Mouse (Mus musculus): ENCODE data around the gene Serpinb8. TPM values are rescaled to one million over a fixed set of nuclear protein-coding genes. Genes with fewer than 3 reads are reported as not detected.

The Serpinb8 gene
- polyA plus RNA-seq (2014; fragmentation: Nextera tagmentation; extraction: Ambion mirVana): 0.41 and 0.67 TPM in 2 replicates

- H3K27ac ChIP-seq: no peak within 1 kb of the TSS
- no peaks in the 10 kb centered on the region for H3K9me3 ChIP-seq (ENCODE audit: control insufficient read depth, low read length)
- WGBS: 70% methylated on average over 10 of the region's 10 CpGs
- no peak for DNase-seq (ENCODE audit: low spot score)
- H3K4me1 ChIP-seq (replicated peaks; ENCODE audit: control insufficient read depth, insufficient read depth, low read length): no peaks in the 10 kb centered on the region
- no peak within 1 kb of the TSS for H3K9ac ChIP-seq
- no peak for ATAC-seq (ENCODE audit: low FRiP score)
- H3K27me3 ChIP-seq (ENCODE audit: control insufficient read depth, insufficient read depth, low read length): no peaks in the 10 kb centered on the region
- no peak within 1 kb of the TSS; the same call in 1 of the 2 replicates for H3K4me2 ChIP-seq (replicated peaks)
- H3K4me3 ChIP-seq (replicated peaks; ENCODE audit: low read length): no peak within 1 kb of the TSS
- H3K36me3 ChIP-seq (replicated peaks; ENCODE audit: control insufficient read depth, insufficient read depth): no peaks in the 10 kb centered on the region
Measured at GRCm38 (mm10) chr1:107589691-107590470, at the start of gene Serpinb8. Gene Serpinb8, plus strand, starts transcription at chr1:107590006.

- Histone ChIP-seq H3K4me3 (replicated peaks; ENCODE audit: low read length) (no peak overlapping the region), H3K9ac (no peak overlapping the region), H3K4me1 (replicated peaks; ENCODE audit: control insufficient read depth, insufficient read depth, low read length) (no peaks in the 10 kb centered on the region), H3K36me3 (replicated peaks; ENCODE audit: control insufficient read depth, insufficient read depth) (no peaks in the 10 kb centered on the region), H3K9me3 (ENCODE audit: control insufficient read depth, low read length) (no peaks in the 10 kb centered on the region), H3K27me3 (ENCODE audit: control insufficient read depth, insufficient read depth, low read length) (no peaks in the 10 kb centered on the region), H3K27ac (no peak overlapping the region), H3K4me2 (replicated peaks) (no peak overlapping the region)
- ATAC-seq (ENCODE audit: low FRiP score) (no peak), DNase-seq (ENCODE audit: low spot score) (no peak)
- WGBS: 96% methylated on average over 3 of the region's 3 CpGs
Measured at GRCm38 (mm10) chr1:107559494-107559893, 30.3 kb upstream of the Serpinb8 start.

GRCm38 (mm10) chr1:107562110-107562509 is 27.7 kb upstream of the Serpinb8 start:
- no peak overlapping the region for H3K4me2 ChIP-seq (replicated peaks)
- ATAC-seq (ENCODE audit: low FRiP score) (no peak), DNase-seq (ENCODE audit: low spot score) (peak; percentile 27)
- no peaks in the 10 kb centered on the region for H3K27me3 ChIP-seq (ENCODE audit: control insufficient read depth, insufficient read depth, low read length)
- H3K36me3 ChIP-seq (replicated peaks; ENCODE audit: control insufficient read depth, insufficient read depth): no peaks in the 10 kb centered on the region
- no peaks in the 10 kb centered on the region for H3K4me1 ChIP-seq (replicated peaks; ENCODE audit: control insufficient read depth, insufficient read depth, low read length)
- H3K4me3 ChIP-seq (replicated peaks; ENCODE audit: low read length): no peak overlapping the region
- H3K9me3 ChIP-seq (ENCODE audit: control insufficient read depth, low read length): no peaks in the 10 kb centered on the region
- WGBS: 47% methylated on average over 1 of the region's 1 CpGs
- H3K9ac ChIP-seq: no peak overlapping the region
- no peak overlapping the region for H3K27ac ChIP-seq

- ATAC-seq (ENCODE audit: low FRiP score) (peak; percentile 31; the same call in 1 of the 2 replicates), DNase-seq (ENCODE audit: low spot score) (peak; percentile 63)
- Histone ChIP-seq H3K9ac (no peak overlapping the region), H3K4me3 (replicated peaks; ENCODE audit: low read length) (no peak overlapping the region), H3K27me3 (ENCODE audit: control insufficient read depth, insufficient read depth, low read length) (no peaks in the 10 kb centered on the region), H3K4me2 (replicated peaks) (no peak overlapping the region), H3K27ac (no peak overlapping the region), H3K36me3 (replicated peaks; ENCODE audit: control insufficient read depth, insufficient read depth) (no peaks in the 10 kb centered on the region), H3K9me3 (ENCODE audit: control insufficient read depth, low read length) (no peaks in the 10 kb centered on the region), H3K4me1 (replicated peaks; ENCODE audit: control insufficient read depth, insufficient read depth, low read length) (no peaks in the 10 kb centered on the region)
Measured at GRCm38 (mm10) chr1:107565644-107566043, 24.2 kb upstream of the Serpinb8 start.

GRCm38 (mm10) chr1:107576094-107576493 is 13.7 kb upstream of the Serpinb8 start:
- WGBS: 93% methylated on average over 2 of the region's 2 CpGs
- no peaks in the 10 kb centered on the region for H3K9me3 ChIP-seq (ENCODE audit: control insufficient read depth, low read length)
- H3K4me2 ChIP-seq (replicated peaks): no peak overlapping the region
- no peak overlapping the region for H3K9ac ChIP-seq
- no peak overlapping the region for H3K27ac ChIP-seq
- no peaks in the 10 kb centered on the region for H3K27me3 ChIP-seq (ENCODE audit: control insufficient read depth, insufficient read depth, low read length)
- H3K36me3 ChIP-seq (replicated peaks; ENCODE audit: control insufficient read depth, insufficient read depth): no peaks in the 10 kb centered on the region
- H3K4me3 ChIP-seq (replicated peaks; ENCODE audit: low read length): no peak overlapping the region
- H3K4me1 ChIP-seq (replicated peaks; ENCODE audit: control insufficient read depth, insufficient read depth, low read length): no peaks in the 10 kb centered on the region
- ATAC-seq (ENCODE audit: low FRiP score): no peak
- DNase-seq (ENCODE audit: low spot score): no peak

- ATAC-seq (ENCODE audit: low FRiP score): no peak
- Histone ChIP-seq H3K4me3 (replicated peaks; ENCODE audit: low read length) (no peak overlapping the region), H3K9ac (no peak overlapping the region), H3K27ac (no peak overlapping the region), H3K36me3 (replicated peaks; ENCODE audit: control insufficient read depth, insufficient read depth) (no peaks in the 10 kb centered on the region), H3K9me3 (ENCODE audit: control insufficient read depth, low read length) (no peaks in the 10 kb centered on the region), H3K4me2 (replicated peaks) (no peak overlapping the region), H3K4me1 (replicated peaks; ENCODE audit: control insufficient read depth, insufficient read depth, low read length) (no peaks in the 10 kb centered on the region), H3K27me3 (ENCODE audit: control insufficient read depth, insufficient read depth, low read length) (no peaks in the 10 kb centered on the region)
- 94% methylated on average over 1 of the region's 1 CpGs for WGBS
- DNase-seq (ENCODE audit: low spot score): no peak
Measured at GRCm38 (mm10) chr1:107577514-107577913, 12.3 kb upstream of the Serpinb8 start.

- Histone ChIP-seq H3K36me3 (replicated peaks; ENCODE audit: control insufficient read depth, insufficient read depth) (no peaks in the 10 kb centered on the region), H3K4me3 (replicated peaks; ENCODE audit: low read length) (no peak overlapping the region), H3K4me1 (replicated peaks; ENCODE audit: control insufficient read depth, insufficient read depth, low read length) (no peaks in the 10 kb centered on the region), H3K27ac (no peak overlapping the region), H3K27me3 (ENCODE audit: control insufficient read depth, insufficient read depth, low read length) (no peaks in the 10 kb centered on the region), H3K9me3 (ENCODE audit: control insufficient read depth, low read length) (no peaks in the 10 kb centered on the region), H3K9ac (no peak overlapping the region), H3K4me2 (replicated peaks) (no peak overlapping the region)
- WGBS: 97% methylated on average over 1 of the region's 1 CpGs
- no peak for DNase-seq (ENCODE audit: low spot score)
- no peak for ATAC-seq (ENCODE audit: low FRiP score)
Measured at GRCm38 (mm10) chr1:107581220-107581619, 8.6 kb upstream of the Serpinb8 start.

- no peak overlapping the region for H3K9ac ChIP-seq
- DNase-seq (ENCODE audit: low spot score): no peak
- H3K4me1 ChIP-seq (replicated peaks; ENCODE audit: control insufficient read depth, insufficient read depth, low read length): no peaks in the 10 kb centered on the region
- H3K36me3 ChIP-seq (replicated peaks; ENCODE audit: control insufficient read depth, insufficient read depth): no peaks in the 10 kb centered on the region
- no peak overlapping the region for H3K4me2 ChIP-seq (replicated peaks)
- H3K9me3 ChIP-seq (ENCODE audit: control insufficient read depth, low read length): no peaks in the 10 kb centered on the region
- ATAC-seq (ENCODE audit: low FRiP score): no peak
- H3K4me3 ChIP-seq (replicated peaks; ENCODE audit: low read length): no peak overlapping the region
- no peaks in the 10 kb centered on the region for H3K27me3 ChIP-seq (ENCODE audit: control insufficient read depth, insufficient read depth, low read length)
- H3K27ac ChIP-seq: no peak overlapping the region
Measured at GRCm38 (mm10) chr1:107582900-107583299, 6.9 kb upstream of the Serpinb8 start.

- H3K36me3 ChIP-seq (replicated peaks; ENCODE audit: control insufficient read depth, insufficient read depth): no peaks in the 10 kb centered on the region
- no peak overlapping the region for H3K4me3 ChIP-seq (replicated peaks; ENCODE audit: low read length)
- no peak overlapping the region for H3K9ac ChIP-seq
- H3K27ac ChIP-seq: no peak overlapping the region
- no peaks in the 10 kb centered on the region for H3K4me1 ChIP-seq (replicated peaks; ENCODE audit: control insufficient read depth, insufficient read depth, low read length)
- 53% methylated on average over 1 of the region's 1 CpGs for WGBS
- DNase-seq (ENCODE audit: low spot score): no peak
- H3K4me2 ChIP-seq (replicated peaks): no peak overlapping the region
- H3K27me3 ChIP-seq (ENCODE audit: control insufficient read depth, insufficient read depth, low read length): no peaks in the 10 kb centered on the region
- ATAC-seq (ENCODE audit: low FRiP score): no peak
- H3K9me3 ChIP-seq (ENCODE audit: control insufficient read depth, low read length): no peaks in the 10 kb centered on the region
Measured at GRCm38 (mm10) chr1:107583958-107584376, 5.8 kb upstream of the Serpinb8 start.

Data from hindbrain, embryonic 14.5 days (tissue).